Comparison of ENCODE assay signal across 7 mouse cellular contexts in the genomic region with DNA sequence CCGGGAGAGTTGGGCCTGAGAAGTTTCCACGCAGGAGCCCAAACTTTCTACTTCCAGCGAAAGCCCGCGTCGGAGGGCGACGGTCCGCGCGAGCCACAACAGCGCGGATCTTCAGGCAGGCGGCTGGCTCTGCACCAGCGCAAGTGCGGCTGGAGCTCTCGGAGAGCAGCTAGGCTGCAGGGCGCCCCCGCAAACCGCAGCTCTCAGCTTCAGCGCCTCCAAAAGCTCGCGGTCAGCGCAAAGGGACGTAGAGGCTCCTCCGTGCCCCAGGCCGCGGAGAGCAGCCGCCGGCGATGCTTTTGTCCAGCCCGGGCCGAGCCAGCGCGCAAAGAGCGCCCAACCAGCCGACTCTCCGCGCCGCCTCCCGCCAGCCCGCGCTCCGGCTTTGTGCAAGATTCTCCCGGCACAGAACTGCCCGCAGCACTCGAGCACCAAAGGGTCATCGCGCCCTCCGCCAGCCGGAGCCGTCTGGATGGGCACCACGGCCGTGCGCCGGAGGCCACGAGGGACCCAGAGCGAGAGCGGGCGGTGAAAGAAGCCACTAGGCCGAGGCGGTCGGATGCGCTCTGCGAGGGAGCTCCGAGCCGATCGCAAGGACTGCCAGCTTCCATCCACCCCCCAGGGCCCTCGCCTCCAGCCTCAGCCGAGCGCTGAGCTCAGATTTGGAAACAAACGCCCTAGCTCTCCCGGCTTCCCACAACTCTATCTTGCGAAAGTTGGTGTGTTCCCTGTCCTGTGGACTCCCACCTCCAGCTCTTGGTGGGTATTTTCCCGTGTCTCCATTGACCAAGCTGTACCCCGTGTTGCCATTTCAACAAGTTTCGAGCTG. TPM values are rescaled to one million over a fixed set of nuclear protein-coding genes. Genes with fewer than 3 reads are reported as not detected.
A peak's percentile ranks its signal among the peaks of the same experiment; 100 is the strongest.
DNase-seq lines count a peak whose midpoint lies in the region; ATAC-seq lines count a peak whose summit lies in the region.

No protein-coding gene starts in this region.

- H3K27me3 ChIP-seq in megakaryocyte, embryonic 14.5 days (replicated peaks), result peaks cover 97% of the 10 kb centered on the region
- peaks cover 90% of the 10 kb centered on the region for H3K27me3 ChIP-seq in heart, embryonic 11.5 days (ENCODE audit: control insufficient read depth, insufficient read depth, low read length)
- H3K27me3 ChIP-seq in limb, embryonic 15.5 days, result peaks cover 95% of the 10 kb centered on the region

- no peaks in the 10 kb centered on the region for H3K36me3 ChIP-seq in megakaryocyte, embryonic 14.5 days (replicated peaks; ENCODE audit: low read length)
- no peaks in the 10 kb centered on the region for H3K36me3 ChIP-seq in heart, embryonic 11.5 days (ENCODE audit: control insufficient read depth, insufficient read depth, low read length)
- no peaks in the 10 kb centered on the region for H3K36me3 ChIP-seq in limb, embryonic 15.5 days

- peak overlapping the region; percentile 84 for H3K4me3 ChIP-seq in megakaryocyte, embryonic 14.5 days (replicated peaks)
- H3K4me3 ChIP-seq in heart, embryonic 11.5 days (ENCODE audit: low read depth, low read length), result peak overlapping the region; percentile 39
- H3K4me3 ChIP-seq in limb, embryonic 15.5 days, result peak overlapping the region; percentile 34

- H3K9me3 ChIP-seq in megakaryocyte, embryonic 14.5 days, result 0 out of 2 replicates have a peak, but pooled peaks cover 10% of the 10 kb centered on the region
- no peaks in the 10 kb centered on the region for H3K9me3 ChIP-seq in heart, embryonic 11.5 days (replicated peaks; ENCODE audit: control insufficient read depth, low read length)
- H3K9me3 ChIP-seq in limb, embryonic 15.5 days, result no peaks in the 10 kb centered on the region

- H3K9ac ChIP-seq in heart, embryonic 11.5 days (ENCODE audit: low read depth, low read length), result no peak overlapping the region
- H3K9ac ChIP-seq in limb, embryonic 15.5 days, result 0 out of 2 replicates have a peak overlapping the region, but pooled peaks have one; percentile 23

- H3K27ac ChIP-seq in heart, embryonic 11.5 days (ENCODE audit: low read depth, low read length), result no peak overlapping the region
- no peak overlapping the region for H3K27ac ChIP-seq in limb, embryonic 15.5 days

- WGBS in heart, embryonic 11.5 days (ENCODE audit: insufficient replicate concordance), result under 1% methylated on average over 74 of the region's 77 CpGs
- WGBS in limb, embryonic 15.5 days, result under 1% methylated on average over 77 of the region's 77 CpGs

- peak; percentile 72 to 73 for DNase-seq in cerebellum, postnatal 14 days
- peak; percentile 60 for DNase-seq in retina, embryonic 14.5 days (ENCODE audit: low spot score)
- no peak for DNase-seq in thymus, postnatal 25 days

- ATAC-seq in megakaryocyte, adult 5-6 weeks (ENCODE audit: poor library complexity, severe bottlenecking), result no peak
- 0 out of 2 replicates have a peak, but pooled peaks have one; percentile 47 for ATAC-seq in heart, embryonic 11.5 days (replicated peaks; ENCODE audit: insufficient number of reproducible peaks, low FRiP score, low TSS enrichment)
- no peak for ATAC-seq in limb, embryonic 15.5 days (ENCODE audit: insufficient number of reproducible peaks, low FRiP score, low TSS enrichment, low read depth)

- H3K4me2 ChIP-seq in heart, embryonic 11.5 days, result peak overlapping the region; percentile 66
- peak overlapping the region; percentile 57 for H3K4me2 ChIP-seq in limb, embryonic 15.5 days

- H3K4me1 ChIP-seq in megakaryocyte, embryonic 14.5 days, result peaks cover 65% of the 10 kb centered on the region
- peaks cover 10% of the 10 kb centered on the region for H3K4me1 ChIP-seq in heart, embryonic 11.5 days (ENCODE audit: control insufficient read depth, insufficient read depth, low read length)
- peaks cover 31% of the 10 kb centered on the region for H3K4me1 ChIP-seq in limb, embryonic 15.5 days

RNA-seq across cellular contexts. Expression of a gene that starts 7.6 kb away (rescaled TPM):
- polyA plus RNA-seq in megakaryocyte, embryonic 14.5 days (2012; ENCODE audit: insufficient read depth, low replicate concordance), result 0.15 TPM in 1 of 2 replicates, not detected in the other
- not detected in 2 replicates for total RNA-seq in megakaryocyte, adult 5-6 weeks (2015)
- not detected in 2 replicates for total RNA-seq in megakaryocyte, adult 5-6 weeks (2017)
- polyA plus RNA-seq in heart, embryonic 11.5 days (2014; fragmentation: Nextera tagmentation; extraction: Ambion mirVana), result 0.37 and 0.82 TPM in 2 replicates
- polyA plus RNA-seq in limb, embryonic 15.5 days (2015; fragmentation: Nextera tagmentation; extraction: Ambion mirVana), result 0.26 and 0.36 TPM in 2 replicates

Comparison
In these comparisons a context has a peak if more than half of its experiments do, and no peak if none do; other contexts are left out.
1. H3K4me3 ChIP-seq: peak in every context shown above with its lines; median percentile 84 in megakaryocyte, embryonic 14.5 days; 39 in heart, embryonic 11.5 days; 34 in limb, embryonic 15.5 days.